Mouse (Mus musculus): ENCODE results near the gene Kank2. TPM values are rescaled to one million over a fixed set of nuclear protein-coding genes. Genes with fewer than 3 reads are reported as not detected.
A peak's percentile ranks its signal among the peaks of the same experiment; 100 is the strongest.

Gene Kank2
- polyA plus RNA-seq, 1 experiment from 2014 or later, result 20.0 TPM

- H3K9ac ChIP-seq, result no peak overlapping the region
- H3K36me3 ChIP-seq, result peaks cover 27% of the 10 kb centered on the region
- no peak overlapping the region for H3K27ac ChIP-seq
- no peak overlapping the region for H3K4me3 ChIP-seq
- no peak overlapping the region for H3K4me2 ChIP-seq
- no peaks in the 10 kb centered on the region for H3K27me3 ChIP-seq
- WGBS, result 58% methylated on average over 7 of the region's 7 CpGs
- no peak for ATAC-seq (replicated peaks; ENCODE audit: insufficient number of reproducible peaks, insufficient read depth, low FRiP score, low read depth)
- peaks cover 31% of the 10 kb centered on the region for H3K4me1 ChIP-seq (replicated peaks)
- H3K9me3 ChIP-seq (replicated peaks), result no peaks in the 10 kb centered on the region
Observed at GRCm38 (mm10) chr9:21729264-21729663, 69.3 kb downstream of the Kank2 start.

- ATAC-seq (replicated peaks; ENCODE audit: insufficient number of reproducible peaks, insufficient read depth, low FRiP score, low read depth), result no peak
- Histone ChIP-seq H3K4me3 (no peak overlapping the region), H3K27me3 (no peaks in the 10 kb centered on the region), H3K27ac (no peak overlapping the region), H3K9ac (no peak overlapping the region), H3K9me3 (replicated peaks) (no peaks in the 10 kb centered on the region), H3K4me1 (replicated peaks) (peaks cover 31% of the 10 kb centered on the region), H3K4me2 (no peak overlapping the region), H3K36me3 (peaks cover 18% of the 10 kb centered on the region)
- WGBS, result 74% methylated on average over 10 of the region's 10 CpGs
Observed at GRCm38 (mm10) chr9:21728261-21728832, 70.2 kb downstream of the Kank2 start.

DNA sequence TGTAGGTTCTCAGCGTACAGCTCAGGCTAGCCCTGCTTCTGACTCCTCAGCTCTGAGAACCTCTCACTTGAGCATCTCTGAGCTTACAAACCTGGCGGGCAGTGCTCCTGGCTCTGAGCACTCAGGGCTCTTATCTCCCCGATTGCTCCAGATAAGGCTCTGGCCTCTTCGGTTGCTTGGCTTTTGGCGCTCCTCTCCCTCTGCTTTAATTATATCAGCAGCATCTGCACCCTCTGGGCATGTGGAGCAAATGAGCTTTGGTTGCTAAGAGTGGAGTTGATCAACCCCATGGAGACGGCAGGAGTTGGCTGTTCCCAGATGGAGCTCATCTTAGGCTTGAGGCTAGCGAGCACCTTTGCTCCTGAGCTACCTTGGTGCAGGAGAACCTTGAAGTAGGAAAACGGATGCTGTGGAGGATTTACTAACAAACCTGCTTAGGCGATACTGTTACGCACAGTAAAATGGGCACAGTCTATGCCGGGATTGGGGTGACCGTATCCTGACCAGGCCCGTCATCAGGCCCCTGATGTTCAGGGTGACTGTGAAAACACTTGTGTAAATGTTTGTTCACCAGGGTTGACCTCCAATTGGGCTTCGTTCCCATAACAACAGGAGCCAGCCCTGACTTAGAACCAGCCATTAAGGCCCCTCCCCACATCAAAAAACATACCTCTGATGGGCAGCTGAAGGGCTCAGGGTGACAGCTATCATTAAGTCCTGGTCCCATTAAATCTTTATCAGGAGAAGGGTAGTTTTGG lies 72.1 kb downstream of the Kank2 start:
- Histone ChIP-seq H3K4me1 (replicated peaks) (peaks cover 33% of the 10 kb centered on the region), H3K27me3 (no peaks in the 10 kb centered on the region), H3K36me3 (no peaks in the 10 kb centered on the region), H3K4me3 (peak overlapping the region; percentile 89; the same call in 1 of the 2 replicates), H3K9me3 (replicated peaks) (no peaks in the 10 kb centered on the region), H3K9ac (peak overlapping the region; percentile 8; the same call in 1 of the 2 replicates), H3K4me2 (peak overlapping the region; percentile 92; the same call in 1 of the 2 replicates), H3K27ac (no peak overlapping the region)
- WGBS, result 62% methylated on average over 14 of the region's 14 CpGs
- no peak for ATAC-seq (replicated peaks; ENCODE audit: insufficient number of reproducible peaks, insufficient read depth, low FRiP score, low read depth)

DNA sequence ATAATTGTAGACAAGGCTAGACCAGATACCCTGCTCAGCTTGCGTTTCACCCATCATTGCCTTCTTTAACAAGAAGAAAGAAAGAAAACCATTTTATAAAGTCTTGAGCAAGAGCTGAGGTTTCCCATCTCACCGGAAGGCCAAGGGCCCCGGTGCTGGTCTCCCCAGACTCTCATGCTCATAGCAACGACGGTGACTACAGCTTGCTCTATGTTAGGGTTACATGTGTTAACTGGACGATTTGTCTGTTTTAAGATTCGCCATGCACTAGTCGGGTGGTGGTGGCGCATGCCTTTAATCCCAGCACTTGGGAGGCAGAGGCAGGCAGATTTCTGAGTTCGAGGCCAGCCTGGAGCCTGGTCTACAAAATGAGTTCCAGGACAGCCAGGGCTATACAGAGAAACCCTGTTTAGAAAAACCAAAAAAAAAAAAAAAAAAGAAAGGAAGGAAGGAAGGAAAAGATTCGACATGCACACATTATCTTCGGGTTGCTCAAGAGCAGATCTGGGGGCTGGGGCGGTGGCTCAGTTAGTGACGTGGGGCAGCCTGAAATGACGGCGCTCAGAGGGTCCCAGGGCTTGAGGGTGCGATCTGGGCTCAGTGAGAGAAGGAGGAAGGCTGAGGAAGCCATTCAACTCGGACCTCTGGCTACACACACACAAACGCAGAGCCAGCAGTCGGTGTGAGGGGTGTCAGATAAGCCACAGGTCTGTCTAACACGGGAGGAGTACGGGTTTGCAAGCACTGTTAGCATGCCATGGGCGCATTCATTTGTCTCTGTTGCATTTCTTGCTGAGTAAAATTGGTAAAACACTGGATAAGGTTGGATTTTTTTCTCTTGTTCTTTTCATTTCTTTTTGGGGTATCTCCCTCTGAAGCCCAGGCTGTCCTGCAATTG lies 73.1 kb downstream of the Kank2 start:
- ATAC-seq (replicated peaks; ENCODE audit: insufficient number of reproducible peaks, insufficient read depth, low FRiP score, low read depth), result no peak
- H3K27me3 ChIP-seq, result no peaks in the 10 kb centered on the region
- H3K27ac ChIP-seq, result peak overlapping the region; percentile 1; the same call in 1 of the 2 replicates
- H3K9ac ChIP-seq, result peak overlapping the region; percentile 8
- WGBS, result 48% methylated on average over 23 of the region's 23 CpGs
- peak overlapping the region; percentile 89 for H3K4me3 ChIP-seq
- peak overlapping the region; percentile 92 for H3K4me2 ChIP-seq
- peaks cover 40% of the 10 kb centered on the region for H3K4me1 ChIP-seq (replicated peaks)
- H3K9me3 ChIP-seq (replicated peaks), result no peaks in the 10 kb centered on the region
- H3K36me3 ChIP-seq, result no peaks in the 10 kb centered on the region

GRCm38 (mm10) chr9:21724147-21724536 lies 74.4 kb downstream of the Kank2 start:
- Histone ChIP-seq H3K36me3 (no peaks in the 10 kb centered on the region), H3K4me1 (replicated peaks) (peaks cover 36% of the 10 kb centered on the region), H3K4me2 (peak overlapping the region; percentile 92), H3K27me3 (no peaks in the 10 kb centered on the region), H3K27ac (peak overlapping the region; percentile 96), H3K4me3 (peak overlapping the region; percentile 89), H3K9me3 (replicated peaks) (no peaks in the 10 kb centered on the region), H3K9ac (peak overlapping the region; percentile 75)
- peak; percentile 94 for ATAC-seq (replicated peaks; ENCODE audit: insufficient number of reproducible peaks, insufficient read depth, low FRiP score, low read depth)
- WGBS, result under 1% methylated on average over 18 of the region's 18 CpGs

GRCm38 (mm10) chr9:21723377-21724146 lies 75.0 kb downstream of the Kank2 start, which contains the start of gene Ldlr:
Gene Ldlr (plus strand): TSS chr9:21723483.
- Histone ChIP-seq H3K36me3 (no peaks in the 10 kb centered on the region), H3K27ac (peak within 1 kb of the TSS; percentile 96), H3K27me3 (no peaks in the 10 kb centered on the region), H3K4me3 (peak within 1 kb of the TSS; percentile 89), H3K9ac (peak within 1 kb of the TSS; percentile 75), H3K9me3 (replicated peaks) (no peaks in the 10 kb centered on the region), H3K4me1 (replicated peaks) (peaks cover 34% of the 10 kb centered on the region), H3K4me2 (peak within 1 kb of the TSS; percentile 92)
- under 1% methylated on average over 47 of the region's 47 CpGs for WGBS
- ATAC-seq (replicated peaks; ENCODE audit: insufficient number of reproducible peaks, insufficient read depth, low FRiP score, low read depth), result peak; percentile 82

DNA sequence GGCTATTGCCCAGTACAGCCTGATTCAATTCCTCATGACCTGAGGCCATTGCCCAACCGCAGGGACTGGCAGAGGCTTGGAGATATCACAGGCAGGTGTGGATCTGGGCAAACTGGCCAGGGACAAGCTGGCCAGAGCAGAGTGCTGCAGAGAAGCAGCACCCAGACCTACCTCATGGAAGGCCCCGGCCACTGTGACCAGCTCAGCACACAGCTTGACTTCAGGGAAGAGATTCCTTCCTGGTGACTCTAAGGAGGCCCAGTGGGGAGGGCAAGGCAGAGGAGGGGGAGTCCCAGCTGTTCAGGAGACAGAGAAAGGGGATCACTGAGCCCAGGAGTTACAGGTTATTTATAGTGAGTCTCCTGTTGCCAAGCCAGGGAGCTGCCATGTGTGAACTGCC lies 77.5 kb downstream of the Kank2 start:
- no peak for ATAC-seq (replicated peaks; ENCODE audit: insufficient number of reproducible peaks, insufficient read depth, low FRiP score, low read depth)
- 35% methylated on average over 2 of the region's 2 CpGs for WGBS
- no peak overlapping the region for H3K9ac ChIP-seq
- no peak overlapping the region for H3K4me2 ChIP-seq
- peaks cover 28% of the 10 kb centered on the region for H3K4me1 ChIP-seq (replicated peaks)
- H3K27me3 ChIP-seq, result no peaks in the 10 kb centered on the region
- H3K36me3 ChIP-seq, result no peaks in the 10 kb centered on the region
- peak overlapping the region; percentile 70 for H3K27ac ChIP-seq
- no peak overlapping the region for H3K4me3 ChIP-seq
- no peaks in the 10 kb centered on the region for H3K9me3 ChIP-seq (replicated peaks)

GRCm38 (mm10) chr9:21717015-21717414 lies 81.5 kb downstream of the Kank2 start:
- Histone ChIP-seq H3K36me3 (no peaks in the 10 kb centered on the region), H3K4me1 (replicated peaks) (peaks cover 17% of the 10 kb centered on the region), H3K27me3 (no peaks in the 10 kb centered on the region), H3K9me3 (replicated peaks) (no peaks in the 10 kb centered on the region), H3K4me3 (no peak overlapping the region), H3K4me2 (no peak overlapping the region), H3K9ac (no peak overlapping the region), H3K27ac (no peak overlapping the region)
- ATAC-seq (replicated peaks; ENCODE audit: insufficient number of reproducible peaks, insufficient read depth, low FRiP score, low read depth), result no peak
- WGBS, result 74% methylated on average over 2 of the region's 2 CpGs
